Mouse (Mus musculus) midbrain, embryonic 11.5 days (tissue): ENCODE measurements at regions not wholly inside any gene's neighbourhood (a gene's known extent, or its start where the extent isn't known, plus 50 kb on each side); places are given as distances from the start of the nearest gene placed in this dataset.

Experiments used
- ATAC-seq: fragments of 200-750 bp; cut with Nextera tagmentation; 2 replicates; pipeline ENCODE4 v1.8.0; 2017; ENCODE audit warnings: moderate TSS enrichment, moderate library complexity; ENCODE audit not compliant: low FRiP score
- DNase-seq: peaks from one replicate; pipeline ENCODE4 v3.0.0; 2015; ENCODE audit warnings: low spot score; ENCODE audit errors: missing footprints
- H3K27ac ChIP-seq: fragments of 300-500 bp; sonication (generic); 2 replicates; pipeline ENCODE4 v1.5.1; 2014; ENCODE audit warnings: low read depth, low read length
- H3K27me3 ChIP-seq: fragments of 300-500 bp; sonication (generic); 2 replicates; pipeline ENCODE4 v1.6.1; 2014; ENCODE audit warnings: mild to moderate bottlenecking, low read length, moderate library complexity, mixed read lengths; ENCODE audit not compliant: control insufficient read depth, insufficient read depth
- H3K36me3 ChIP-seq: fragments of 300-500 bp; sonication (generic); 2 replicates; pipeline ENCODE4 v1.6.1; 2014; ENCODE audit warnings: mild to moderate bottlenecking, low read length, moderate library complexity, mixed read lengths; ENCODE audit not compliant: control insufficient read depth, insufficient read depth
- H3K4me1 ChIP-seq: fragments of 300-500 bp; sonication (generic); 2 replicates; pipeline ENCODE4 v1.6.1; 2014; ENCODE audit warnings: low read length; ENCODE audit not compliant: control insufficient read depth, insufficient read depth
- H3K4me2 ChIP-seq: fragments of 300-500 bp; sonication (generic); 2 replicates; pipeline ENCODE4 v1.6.1; 2014; ENCODE audit warnings: mild to moderate bottlenecking, moderate library complexity
- H3K4me3 ChIP-seq: fragments of 300-500 bp; sonication (generic); 2 replicates; pipeline ENCODE4 v1.5.1; 2014; ENCODE audit warnings: low read depth, low read length
- H3K9ac ChIP-seq: fragments of 300-500 bp; sonication (generic); 2 replicates; pipeline ENCODE4 v1.6.1; 2014; ENCODE audit warnings: low read length
- H3K9me3 ChIP-seq: fragments of 300-500 bp; sonication (generic); 2 replicates; pipeline ENCODE4 v1.6.1; 2016; ENCODE audit warnings: low read length; ENCODE audit not compliant: control insufficient read depth
- WGBS: fragments of 180-500 bp; shearing (Covaris S2); extraction: QIAGEN DNeasy Blood & Tissue Kit; methylation state at CpG from one replicate; pipeline ENCODE4 v1.1.7; 2014; 5-methylcytosine and 5-hydroxymethylcytosine counted together

DNA sequence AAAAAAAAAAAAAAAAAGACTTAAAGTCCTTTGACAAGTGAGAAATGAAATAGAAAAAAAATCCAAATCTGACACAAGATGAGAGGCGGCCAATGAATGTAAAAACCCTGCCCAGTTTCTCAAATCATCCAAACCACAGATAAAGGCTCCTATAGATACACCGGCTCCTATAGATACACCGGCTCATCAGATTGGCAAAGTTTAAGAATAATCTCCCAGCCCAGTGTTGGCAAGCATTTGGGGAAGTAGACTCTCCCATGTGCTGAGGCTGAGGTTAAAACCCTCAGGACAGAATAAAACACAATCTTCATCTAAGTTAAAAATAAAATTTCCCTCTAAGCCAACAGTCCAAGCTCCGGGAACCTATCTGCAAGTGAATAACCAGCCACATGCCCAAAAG, 65.2 kb upstream of the Trim2 start:
- no peak for DNase-seq
- ATAC-seq = no peak
- no peak overlapping the region for H3K9ac ChIP-seq
- H3K9me3 ChIP-seq = no peaks in the 10 kb centered on the region
- H3K27me3 ChIP-seq = no peaks in the 10 kb centered on the region
- peaks cover 13% of the 10 kb centered on the region for H3K4me1 ChIP-seq
- 96% methylated on average over 4 of the region's 4 CpGs for WGBS
- H3K4me2 ChIP-seq = no peak overlapping the region
- H3K4me3 ChIP-seq = no peak overlapping the region
- no peak overlapping the region for H3K27ac ChIP-seq
- no peaks in the 10 kb centered on the region for H3K36me3 ChIP-seq

DNA sequence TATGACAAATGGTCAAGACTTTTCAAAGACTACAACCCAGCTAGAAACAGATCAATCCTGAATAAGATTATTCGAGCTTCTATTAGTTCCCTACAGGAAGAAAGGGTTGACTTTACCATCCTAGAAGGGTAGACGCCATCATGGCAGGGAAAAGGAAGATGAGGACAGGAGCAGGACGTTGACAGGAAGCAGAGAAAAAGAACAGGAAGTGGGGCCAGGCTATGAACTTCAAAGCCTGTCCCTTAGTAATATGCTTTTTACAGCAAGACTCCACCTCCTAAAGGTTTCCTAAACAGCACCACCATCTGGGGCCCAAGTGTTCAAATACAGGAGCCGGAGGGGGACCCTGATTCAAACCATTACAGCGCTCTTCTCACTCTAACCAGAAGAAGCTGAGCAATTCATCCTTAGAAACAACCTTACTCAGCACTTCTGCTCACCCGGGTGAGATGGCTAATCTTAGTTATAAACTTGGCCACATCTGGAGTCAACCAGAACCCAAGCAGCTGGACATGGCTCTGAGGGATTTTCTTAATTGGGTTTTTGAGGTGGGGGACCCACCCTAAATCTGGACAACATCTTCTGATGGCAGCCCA, 60.6 kb upstream of the Trim2 start:
- Histone ChIP-seq H3K4me2 (no peak overlapping the region), H3K36me3 (no peaks in the 10 kb centered on the region), H3K27ac (no peak overlapping the region), H3K9ac (no peak overlapping the region), H3K4me1 (no peaks in the 10 kb centered on the region), H3K4me3 (no peak overlapping the region), H3K27me3 (no peaks in the 10 kb centered on the region), H3K9me3 (no peaks in the 10 kb centered on the region)
- ATAC-seq = no peak
- DNase-seq = no peak
- WGBS = 86% methylated on average over 6 of the region's 6 CpGs

DNA sequence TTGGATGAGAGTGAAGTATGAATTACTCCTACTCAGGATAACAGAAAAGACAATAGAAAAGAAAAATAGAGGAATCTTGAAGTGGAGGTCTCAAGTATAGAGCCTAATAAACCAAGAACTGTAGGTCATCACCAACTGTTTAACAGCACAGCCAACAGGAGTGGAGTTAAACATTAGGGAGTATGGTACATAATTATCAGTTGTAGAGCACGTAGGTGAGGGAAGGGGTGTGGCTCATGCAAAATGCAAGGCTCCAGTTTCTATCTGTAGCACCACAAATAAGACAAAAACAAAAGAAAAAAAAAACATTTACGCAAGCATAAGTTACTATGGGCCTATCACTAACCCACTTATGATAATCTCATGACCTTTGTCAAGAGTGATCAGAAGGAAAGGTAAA, 52.0 kb upstream of the Trim2 start:
- Histone ChIP-seq H3K4me3 (no peak overlapping the region), H3K27ac (no peak overlapping the region), H3K36me3 (no peaks in the 10 kb centered on the region), H3K4me1 (no peaks in the 10 kb centered on the region), H3K4me2 (no peak overlapping the region), H3K9me3 (no peaks in the 10 kb centered on the region), H3K27me3 (no peaks in the 10 kb centered on the region), H3K9ac (no peak overlapping the region)
- no peak for ATAC-seq
- no peak for DNase-seq
- WGBS = 88% methylated on average over 2 of the region's 2 CpGs

DNA sequence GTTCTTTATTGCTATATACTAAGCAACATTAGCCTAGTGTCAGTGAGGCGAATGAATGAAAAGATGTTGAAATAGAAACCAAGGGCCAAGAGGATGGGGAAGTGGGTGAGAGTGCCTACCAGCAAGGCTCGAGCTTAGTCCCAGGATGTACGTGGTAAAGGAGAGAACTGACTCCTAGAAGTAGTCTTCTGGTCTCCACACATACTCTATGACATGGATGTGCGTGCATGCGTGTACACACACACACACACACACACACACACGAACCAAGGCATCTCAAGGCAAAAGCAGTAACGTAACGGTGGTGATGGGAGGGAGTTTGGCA, 50.0 kb upstream of the Trim2 start:
- H3K27ac ChIP-seq = no peak overlapping the region
- H3K9ac ChIP-seq = no peak overlapping the region
- ATAC-seq = no peak
- WGBS = 94% methylated on average over 8 of the region's 8 CpGs
- no peaks in the 10 kb centered on the region for H3K27me3 ChIP-seq
- H3K4me1 ChIP-seq = no peaks in the 10 kb centered on the region
- H3K4me2 ChIP-seq = no peak overlapping the region
- DNase-seq = no peak
- no peak overlapping the region for H3K4me3 ChIP-seq
- H3K9me3 ChIP-seq = no peaks in the 10 kb centered on the region
- no peaks in the 10 kb centered on the region for H3K36me3 ChIP-seq
